Mouse (Mus musculus) hematopoietic stem cell, adult 5-6 weeks (primary cell): Measurements from ENCODE around the gene Gstt4. TPM values are rescaled to one million over a fixed set of nuclear protein-coding genes. Genes with fewer than 3 reads are reported as not detected.

Source experiments
- ATAC-seq, 2 experiments: fragments of 125-278 bp in 1 of 2; replicated peaks in 1 of 2; 2 replicates each; pipeline ENCODE4 v1.8.0; 2016 to 2017; ENCODE audit warnings: inconsistent platforms in 2 of 2, mild to moderate bottlenecking in 2 of 2, moderate number of reproducible peaks in 2 of 2, low read depth in 1 of 2, moderate TSS enrichment in 1 of 2; ENCODE audit not compliant: low FRiP score in 2 of 2, poor library complexity in 2 of 2, severe bottlenecking in 2 of 2, insufficient read depth in 1 of 2, low TSS enrichment in 1 of 2
- total RNA-seq: library from RNA; stranded (forward); fragments of 172-1452, 232-1000 nt; gene quantifications from 2 replicates; pipeline ENCODE4 v1.2.3, GENCODE M21; 2017

The Gstt4 gene
- total RNA-seq, result not detected in 2 replicates

GRCm38 (mm10) chr10:75822443-75822842 is at the start of gene Gstt4:
TSS of gene Gstt4 (minus strand) at chr10:75822543.
- no peak for ATAC-seq

GRCm38 (mm10) chr10:75861587-75861986 is 39.2 kb upstream of the Gstt4 start:
- ATAC-seq, result no peak

DNA sequence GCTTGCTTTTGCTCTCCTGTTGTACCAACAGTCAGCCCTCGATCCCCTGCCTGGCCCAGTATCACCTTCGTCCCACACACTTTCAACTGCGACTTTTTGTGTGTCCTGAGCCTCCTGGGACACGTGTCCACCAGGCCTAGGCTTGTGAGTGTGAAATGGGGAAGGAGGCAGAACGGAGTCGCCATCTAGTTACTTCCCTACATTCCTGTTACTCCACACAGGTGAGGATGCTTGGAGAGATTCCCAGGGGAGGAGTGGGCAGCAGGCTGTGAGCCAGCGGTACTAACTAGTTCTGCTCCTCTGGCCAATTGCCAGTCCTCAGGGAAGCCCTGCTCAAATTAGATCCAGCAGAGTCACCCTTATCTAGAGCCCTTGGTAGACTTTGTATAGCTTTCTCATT is 38.4 kb upstream of the Gstt4 start:
- no peak for ATAC-seq

DNA sequence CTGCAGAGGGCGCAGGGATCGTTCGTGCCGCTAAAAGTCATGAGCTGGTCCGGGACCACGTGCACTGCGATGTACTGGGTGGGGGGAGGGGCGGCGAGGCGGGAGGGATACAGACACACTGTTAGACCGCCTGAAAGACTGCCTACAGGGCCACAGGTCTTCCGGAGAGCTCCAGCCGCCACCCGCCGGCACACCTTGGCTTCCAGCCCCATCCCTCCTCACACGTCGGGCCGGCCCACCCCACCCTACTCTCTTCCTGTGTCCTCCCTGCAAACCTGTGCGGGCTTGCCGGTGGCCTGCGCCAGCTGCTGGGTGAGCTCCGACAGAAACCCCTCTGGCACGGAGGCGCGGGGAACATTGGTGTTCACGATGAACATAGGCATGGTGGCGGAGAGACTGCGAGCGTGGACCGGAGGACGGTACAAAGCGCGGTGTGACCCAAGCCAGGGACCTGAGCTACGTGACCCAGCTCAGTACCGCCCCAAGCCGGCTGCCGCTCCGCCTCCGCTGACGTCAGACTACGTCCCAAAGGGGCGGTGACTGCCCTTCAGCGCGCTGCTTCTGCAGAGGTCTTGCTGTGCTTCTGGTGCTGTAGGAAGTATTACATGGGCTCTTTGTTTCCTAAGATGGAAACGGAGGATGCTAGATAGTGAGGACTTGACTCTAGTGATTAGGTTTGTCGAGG is 37.6 kb upstream of the Gstt4 start, which contains the start of gene Mif:
Gene Mif (minus strand): TSS at position 455 of the 685 bp plus-strand sequence.
- peak; percentile 99 to 100 for ATAC-seq

- peak in 1 of 2 experiments; percentile 22; a peak in 2 of 4 replicates for ATAC-seq
Measured at GRCm38 (mm10) chr10:75859107-75859746, 36.9 kb upstream of the Gstt4 start.

GRCm38 (mm10) chr10:75857598-75857997 is 35.3 kb upstream of the Gstt4 start:
- ATAC-seq, result no peak

GRCm38 (mm10) chr10:75856976-75857375 is 34.6 kb upstream of the Gstt4 start:
- ATAC-seq, result no peak

DNA sequence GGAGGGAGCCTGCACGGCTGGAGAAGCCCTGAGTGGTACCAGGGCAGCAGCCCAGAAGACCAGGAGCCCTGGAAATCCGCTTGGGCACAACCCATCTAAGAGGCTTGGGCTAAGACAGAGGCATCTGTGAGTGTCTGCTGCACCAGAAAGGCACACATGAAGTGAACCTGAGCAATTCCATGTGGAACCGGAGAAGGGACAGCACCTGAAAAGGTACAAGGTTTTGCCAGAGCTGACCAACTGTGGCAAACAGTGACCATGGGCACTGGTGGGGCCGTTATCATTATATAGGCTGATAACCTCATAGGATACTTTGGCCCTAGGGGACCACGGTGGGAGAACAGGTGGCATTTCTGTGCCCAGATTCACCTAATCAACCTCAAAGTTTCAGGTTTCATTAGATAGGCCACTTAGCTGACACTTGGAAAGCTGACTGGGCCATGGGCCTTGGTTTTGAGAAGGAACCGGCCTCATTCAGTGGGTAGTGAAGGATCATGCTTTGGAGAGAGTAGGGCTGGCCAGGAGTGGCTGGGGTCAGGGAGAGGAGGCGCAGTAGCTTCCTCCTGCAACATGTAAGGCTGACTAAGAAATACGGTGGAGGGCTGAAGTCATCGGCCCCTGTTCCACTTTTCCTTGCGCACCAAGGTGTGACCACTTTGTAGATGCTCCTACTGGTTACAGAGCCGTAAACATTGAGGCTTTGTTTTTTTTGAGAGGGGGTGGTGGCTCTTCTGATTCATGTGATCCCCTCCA is 34.0 kb upstream of the Gstt4 start:
- ATAC-seq, result no peak

GRCm38 (mm10) chr10:75855416-75855981 is 33.2 kb upstream of the Gstt4 start:
- no peak for ATAC-seq

- ATAC-seq, result no peak
Measured at GRCm38 (mm10) chr10:75854791-75855190, 32.4 kb upstream of the Gstt4 start.

GRCm38 (mm10) chr10:75854096-75854495 is 31.8 kb upstream of the Gstt4 start:
- ATAC-seq, result no peak

- peak; percentile 56 to 74 for ATAC-seq
Measured at GRCm38 (mm10) chr10:75853452-75853851, 31.1 kb upstream of the Gstt4 start.

- ATAC-seq, result no peak
Measured at GRCm38 (mm10) chr10:75852539-75853125, 30.3 kb upstream of the Gstt4 start.

- ATAC-seq, result no peak
Measured at GRCm38 (mm10) chr10:75851681-75852080, 29.3 kb upstream of the Gstt4 start.

- ATAC-seq, result no peak
Measured at GRCm38 (mm10) chr10:75851076-75851475, 28.7 kb upstream of the Gstt4 start.

DNA sequence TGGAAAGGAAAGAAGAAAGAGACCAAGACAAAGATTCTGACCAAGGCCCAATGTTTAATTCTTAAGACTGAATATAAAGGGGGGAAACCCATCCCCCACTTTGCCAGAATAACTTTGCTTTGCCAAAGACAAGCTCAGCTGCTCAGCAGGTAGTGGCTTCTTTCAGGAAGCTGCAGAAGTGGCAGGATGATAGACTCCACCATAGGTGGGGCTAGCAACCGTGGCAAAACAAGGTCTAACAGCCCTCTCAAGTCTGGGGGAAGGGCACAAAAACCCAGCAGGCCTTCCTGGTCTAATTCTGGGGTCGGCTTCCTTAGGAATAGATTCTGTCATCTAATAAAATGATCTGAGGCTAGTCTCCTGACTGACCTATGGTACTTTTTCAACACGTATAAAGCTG is 26.0 kb upstream of the Gstt4 start:
- ATAC-seq, result no peak

GRCm38 (mm10) chr10:75845306-75845930 is 23.1 kb upstream of the Gstt4 start:
- no peak for ATAC-seq
